Mouse (Mus musculus) gastrocnemius, postnatal 25 days (tissue): ENCODE measurements around the gene Shb. TPM values are rescaled to one million over a fixed set of nuclear protein-coding genes. Genes with fewer than 3 reads are reported as not detected.

ENCODE experiments used
- DNase-seq: peaks from one replicate; pipeline ENCODE4 v3.0.0; 2022
- long read RNA-seq, 2 experiments: library from polyadenylated mRNA; stranded (forward); transcript quantifications; one replicate each; pipeline ENCODE4 v2.0.0; 2021
- total RNA-seq, 2 experiments: library from RNA; stranded (reverse); gene quantifications; 1 replicate in 1 of 2; 2 replicates in 1 of 2; pipeline ENCODE4 v1.2.3; 2021

Gene Shb
- total RNA-seq: 1 to 10 TPM; 5.4 to 8.0 TPM
- long read RNA-seq, experiment 1, transcript Shb-201 (6 exons, 2,244 nt): major isoform, 5 of 6 reads
- long read RNA-seq, experiment 1, partial matches to known transcripts: 1 of 6 reads
- long read RNA-seq, experiment 1, other reads (novel, unspliced or antisense): 0 of 6 reads
- long read RNA-seq, experiment 2, transcript Shb-201 (6 exons, 2,244 nt): major isoform, 8 of 11 reads
- long read RNA-seq, experiment 2, partial matches to known transcripts: 3 of 11 reads
- long read RNA-seq, experiment 2, other reads (novel, unspliced or antisense): 0 of 11 reads

GRCm38 (mm10) chr4:45532375-45532774 lies at the start of gene Shb:
Gene Shb, minus strand, starts transcription at chr4:45532470.
- DNase-seq: peak; percentile 82

GRCm38 (mm10) chr4:45581095-45581494 lies 48.8 kb upstream of the Shb start:
- DNase-seq: no peak

- DNase-seq: no peak
Observed at GRCm38 (mm10) chr4:45578554-45579370, 46.5 kb upstream of the Shb start.

GRCm38 (mm10) chr4:45577631-45578030 lies 45.4 kb upstream of the Shb start:
- DNase-seq: no peak

- DNase-seq: no peak
Observed at GRCm38 (mm10) chr4:45574614-45575169, 42.4 kb upstream of the Shb start.

GRCm38 (mm10) chr4:45569521-45569920 lies 37.3 kb upstream of the Shb start:
- DNase-seq: no peak

GRCm38 (mm10) chr4:45558211-45558610 lies 25.9 kb upstream of the Shb start:
- DNase-seq: peak; percentile 14

GRCm38 (mm10) chr4:45552571-45552970 lies 20.3 kb upstream of the Shb start:
- DNase-seq: no peak

- no peak for DNase-seq
Observed at GRCm38 (mm10) chr4:45550970-45551369, 18.7 kb upstream of the Shb start.

- DNase-seq: no peak
Observed at GRCm38 (mm10) chr4:45549514-45549913, 17.2 kb upstream of the Shb start.

- no peak for DNase-seq
Observed at GRCm38 (mm10) chr4:45545851-45546250, 13.6 kb upstream of the Shb start.

GRCm38 (mm10) chr4:45543481-45544051 lies 11.3 kb upstream of the Shb start:
- no peak for DNase-seq

- no peak for DNase-seq
Observed at GRCm38 (mm10) chr4:45540151-45540933, 8.1 kb upstream of the Shb start.

GRCm38 (mm10) chr4:45539187-45539586 lies 6.9 kb upstream of the Shb start:
- no peak for DNase-seq

- no peak for DNase-seq
Observed at GRCm38 (mm10) chr4:45533436-45533940, 1.2 kb upstream of the Shb start.

- DNase-seq: peak; percentile 96
Observed at GRCm38 (mm10) chr4:45530662-45531542, 1.4 kb downstream of the Shb start.

- DNase-seq: peak; percentile 55
Observed at GRCm38 (mm10) chr4:45529986-45530597, 2.2 kb downstream of the Shb start.

- no peak for DNase-seq
Observed at GRCm38 (mm10) chr4:45529201-45529985, 2.9 kb downstream of the Shb start.
